Mouse (Mus musculus) megakaryocyte, embryonic 14.5 days (primary cell): ENCODE measurements around the gene Nnmt. TPM values are rescaled to one million over a fixed set of nuclear protein-coding genes. Genes with fewer than 3 reads are reported as not detected.

Source experiments
- H3K27me3 ChIP-seq: replicated peaks from 2 replicates; pipeline ENCODE3; 2012; ENCODE audit warnings: inconsistent platforms
- H3K36me3 ChIP-seq: replicated peaks from 2 replicates; pipeline ENCODE3; 2012; ENCODE audit warnings: low read length, inconsistent platforms, mixed read lengths
- H3K4me1 ChIP-seq: 2 replicates; pipeline ENCODE4 v1.6.1; 2012; ENCODE audit warnings: inconsistent platforms
- H3K4me3 ChIP-seq: replicated peaks from 2 replicates; pipeline ENCODE3; 2012; ENCODE audit warnings: moderate library complexity, mild to moderate bottlenecking, inconsistent platforms
- H3K9me3 ChIP-seq: 2 replicates; pipeline ENCODE4 v1.6.1; 2012; ENCODE audit warnings: inconsistent platforms
- FLI1 ChIP-seq: IDR thresholded peaks from 2 replicates; pipeline ENCODE4 v1.6.1; 2012; ENCODE audit warnings: low read length, inconsistent platforms, mixed read lengths
- GATA1 ChIP-seq: IDR thresholded peaks from 3 replicates; pipeline ENCODE4 v1.6.1; 2012; ENCODE audit warnings: mixed read lengths, low read length, inconsistent platforms, borderline replicate concordance
- polyA plus RNA-seq: library from polyadenylated mRNA; stranded (reverse); fragments of >175 nt; gene quantifications from 2 replicates; pipeline ENCODE4 v1.2.3, GENCODE M21; 2012; ENCODE audit warnings: low replicate concordance; ENCODE audit not compliant: insufficient read depth

Gene Nnmt
- polyA plus RNA-seq, result not detected in 2 replicates

GRCm38 (mm10) chr9:48604939-48605598, at the start of gene Nnmt:
TSS of gene Nnmt (minus strand) at chr9:48605153.
- no peak for TF ChIP-seq GATA1
- TF ChIP-seq FLI1, result no peak
- peaks cover 10% of the 10 kb centered on the region for H3K27me3 ChIP-seq
- H3K36me3 ChIP-seq, result no peaks in the 10 kb centered on the region
- H3K4me1 ChIP-seq, result 0 out of 2 replicates have a peak, but pooled peaks cover 8% of the 10 kb centered on the region
- H3K9me3 ChIP-seq, result no peaks in the 10 kb centered on the region
- no peak within 1 kb of the TSS for H3K4me3 ChIP-seq

DNA sequence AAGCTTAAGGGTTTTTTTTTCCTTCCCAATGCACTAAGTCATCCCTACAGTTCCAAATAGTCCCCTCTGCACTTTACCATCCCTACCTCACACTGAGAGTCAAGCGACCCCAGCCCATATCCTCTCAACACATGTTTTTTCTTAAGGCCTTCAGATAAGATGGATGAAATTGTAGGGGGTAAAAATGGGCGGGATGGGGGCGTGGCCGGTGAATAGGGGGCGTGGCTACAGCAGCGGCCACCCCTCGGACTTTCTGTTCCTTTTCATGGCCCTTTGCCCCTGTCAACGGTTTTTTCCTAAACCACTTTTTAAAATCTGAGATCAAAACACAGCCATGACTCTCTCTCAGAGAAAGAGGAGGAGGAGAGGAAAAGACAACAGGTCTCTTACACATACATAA, 49.8 kb upstream of the Nnmt start:
- TF ChIP-seq FLI1 (no peak), GATA1 (no peak)
- H3K36me3 ChIP-seq, result peaks cover 67% of the 10 kb centered on the region

DNA sequence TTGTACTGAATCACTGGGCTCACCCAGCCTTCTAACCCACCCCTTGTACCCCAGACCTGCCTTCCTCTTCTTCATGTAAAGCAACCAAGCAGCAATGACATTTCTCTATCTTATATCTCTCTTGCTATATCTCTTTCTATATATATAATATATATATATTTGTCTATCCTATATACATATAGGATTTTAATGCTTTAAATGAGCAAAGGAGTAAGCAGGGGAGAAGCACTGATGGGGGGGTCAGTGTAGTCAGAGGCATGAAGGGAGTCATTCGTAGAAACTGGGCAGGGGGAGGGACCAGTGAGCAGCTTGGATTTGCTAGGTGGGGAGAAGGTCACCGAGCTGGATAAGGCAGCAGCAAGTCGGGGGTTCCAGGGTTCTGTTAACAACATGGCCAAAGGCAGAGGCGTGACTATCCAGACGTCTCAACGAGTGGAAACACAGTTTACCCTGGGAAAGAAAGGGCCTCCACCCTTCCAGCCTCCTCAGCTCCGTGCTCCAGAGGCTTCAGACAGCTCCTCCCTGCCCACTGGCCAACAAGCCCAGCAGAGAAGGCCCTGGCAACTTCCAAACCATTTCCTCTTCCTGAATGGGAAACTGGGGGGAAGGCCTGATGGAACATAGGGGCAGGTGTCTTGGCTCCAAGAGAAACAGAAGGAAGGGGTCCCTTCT, 48.6 kb upstream of the Nnmt start:
- Histone ChIP-seq H3K36me3 (peaks cover 57% of the 10 kb centered on the region), H3K4me1 (peaks cover 38% of the 10 kb centered on the region), H3K9me3 (no peaks in the 10 kb centered on the region), H3K4me3 (no peak overlapping the region), H3K27me3 (no peaks in the 10 kb centered on the region)
- no peak for TF ChIP-seq FLI1
- no peak for TF ChIP-seq GATA1

More for the DNA sequence above, 49.8 kb upstream of the Nnmt start:
- H3K4me3 ChIP-seq, result no peak overlapping the region
- H3K4me1 ChIP-seq, result peaks cover 27% of the 10 kb centered on the region
- H3K27me3 ChIP-seq, result no peaks in the 10 kb centered on the region
- peaks cover 4% of the 10 kb centered on the region for H3K9me3 ChIP-seq

GRCm38 (mm10) chr9:48652026-48652425, 47.1 kb upstream of the Nnmt start:
- H3K36me3 ChIP-seq, result peaks cover 42% of the 10 kb centered on the region
- no peaks in the 10 kb centered on the region for H3K9me3 ChIP-seq
- peaks cover 2% of the 10 kb centered on the region for H3K27me3 ChIP-seq
- TF ChIP-seq GATA1 (no peak), FLI1 (no peak)
- H3K4me3 ChIP-seq, result no peak overlapping the region
- peaks cover 38% of the 10 kb centered on the region for H3K4me1 ChIP-seq

- Histone ChIP-seq H3K36me3 (peaks cover 30% of the 10 kb centered on the region), H3K27me3 (peaks cover 2% of the 10 kb centered on the region), H3K4me1 (peaks cover 34% of the 10 kb centered on the region), H3K9me3 (no peaks in the 10 kb centered on the region), H3K4me3 (no peak overlapping the region)
- TF ChIP-seq FLI1 (no peak), GATA1 (no peak)
Observed at GRCm38 (mm10) chr9:48650846-48651245, 45.9 kb upstream of the Nnmt start.

DNA sequence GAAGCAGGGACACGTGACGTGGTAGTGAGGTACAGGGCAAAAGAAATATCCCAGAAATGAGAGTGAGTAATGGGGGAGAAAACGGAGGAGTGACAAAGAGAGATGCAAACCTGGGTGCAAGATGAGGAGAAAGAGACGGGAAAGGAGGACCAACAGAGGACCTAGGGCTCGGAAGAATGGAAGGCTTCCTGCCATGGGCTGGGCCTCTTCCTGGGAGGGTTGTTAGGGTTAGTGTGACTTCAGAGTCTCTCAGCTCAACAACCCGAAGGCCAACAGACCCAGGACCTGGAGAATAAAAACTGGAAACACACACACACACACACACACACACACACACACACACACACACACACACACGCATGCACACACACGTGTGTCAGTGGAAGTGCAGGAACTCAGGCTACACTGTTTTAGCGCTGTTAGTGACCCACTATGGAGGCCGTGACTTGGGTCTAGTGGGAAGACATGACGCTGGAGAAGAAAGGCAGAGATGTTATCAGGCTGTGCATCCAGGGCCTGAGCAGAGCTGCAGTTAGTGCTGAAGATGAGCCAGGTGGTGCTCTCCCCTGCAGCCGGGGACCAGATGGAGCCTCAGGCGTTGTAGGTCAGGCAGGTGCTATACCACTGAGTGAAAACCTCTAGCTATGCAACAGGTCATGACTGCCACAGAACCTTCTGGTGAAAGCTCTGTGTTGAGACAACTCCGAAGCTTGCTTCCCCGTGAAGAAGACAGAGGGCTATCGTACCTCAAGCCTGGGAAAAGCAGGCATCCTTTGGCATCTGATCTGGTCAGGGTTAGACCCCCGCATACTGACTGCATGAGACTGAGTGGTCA, 45.1 kb upstream of the Nnmt start:
- peak overlapping the region; percentile 26 for H3K4me3 ChIP-seq
- no peaks in the 10 kb centered on the region for H3K9me3 ChIP-seq

GRCm38 (mm10) chr9:48649098-48649766, 44.3 kb upstream of the Nnmt start:
- Histone ChIP-seq H3K4me1 (peaks cover 27% of the 10 kb centered on the region), H3K4me3 (peak overlapping the region; percentile 42), H3K27me3 (peaks cover 2% of the 10 kb centered on the region), H3K9me3 (peaks cover 8% of the 10 kb centered on the region), H3K36me3 (peaks cover 16% of the 10 kb centered on the region)
- TF ChIP-seq FLI1 (no peak), GATA1 (no peak)

More for the DNA sequence above, 45.1 kb upstream of the Nnmt start:
- Histone ChIP-seq H3K36me3 (peaks cover 23% of the 10 kb centered on the region), H3K4me1 (peaks cover 27% of the 10 kb centered on the region), H3K27me3 (peaks cover 2% of the 10 kb centered on the region)
- TF ChIP-seq FLI1 (no peak), GATA1 (no peak)

GRCm38 (mm10) chr9:48648285-48649097, 43.5 kb upstream of the Nnmt start:
- TF ChIP-seq FLI1 (no peak), GATA1 (no peak)
- H3K4me3 ChIP-seq, result no peak overlapping the region
- peaks cover 27% of the 10 kb centered on the region for H3K4me1 ChIP-seq
- H3K36me3 ChIP-seq, result peaks cover 11% of the 10 kb centered on the region
- peaks cover 4% of the 10 kb centered on the region for H3K27me3 ChIP-seq
- H3K9me3 ChIP-seq, result peaks cover 13% of the 10 kb centered on the region

DNA sequence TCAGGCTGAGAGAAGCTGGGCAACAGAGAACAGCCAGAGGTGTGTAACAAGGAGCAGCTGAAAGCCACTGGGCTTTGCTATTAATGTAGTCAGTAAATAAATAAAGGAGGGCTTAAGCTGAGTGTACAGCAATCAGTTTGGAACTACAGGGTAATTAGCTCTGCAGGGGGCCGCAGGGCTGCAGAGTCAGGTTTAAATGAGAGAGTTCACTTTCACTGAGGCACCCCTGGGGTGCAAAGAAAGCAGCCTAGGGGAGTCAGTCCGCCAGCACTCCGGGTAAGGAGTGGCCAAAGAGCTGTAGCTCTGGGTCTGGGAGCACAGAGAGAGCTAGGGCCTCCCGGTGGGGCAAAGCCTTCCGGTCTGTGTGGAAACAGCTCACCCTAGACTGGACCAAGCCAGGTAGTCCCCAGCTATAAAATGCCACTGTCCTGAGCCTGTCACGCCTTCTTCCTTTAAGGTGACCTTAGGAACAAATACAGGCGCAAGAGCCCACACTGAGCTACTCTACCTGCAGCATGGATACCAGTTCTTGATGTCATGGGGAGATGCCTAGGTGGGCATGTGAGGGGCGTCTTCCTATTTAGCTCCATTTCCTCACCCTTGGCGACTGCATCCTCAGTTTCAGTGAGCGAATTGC, 42.8 kb upstream of the Nnmt start:
- H3K4me3 ChIP-seq, result no peak overlapping the region
- peaks cover 7% of the 10 kb centered on the region for H3K36me3 ChIP-seq
- TF ChIP-seq GATA1, result no peak
- no peak for TF ChIP-seq FLI1
- peaks cover 16% of the 10 kb centered on the region for H3K9me3 ChIP-seq
- H3K27me3 ChIP-seq, result peaks cover 4% of the 10 kb centered on the region
- H3K4me1 ChIP-seq, result peaks cover 27% of the 10 kb centered on the region
